Comparison of ENCODE assay signal across 8 mouse cellular contexts in the genomic region with DNA sequence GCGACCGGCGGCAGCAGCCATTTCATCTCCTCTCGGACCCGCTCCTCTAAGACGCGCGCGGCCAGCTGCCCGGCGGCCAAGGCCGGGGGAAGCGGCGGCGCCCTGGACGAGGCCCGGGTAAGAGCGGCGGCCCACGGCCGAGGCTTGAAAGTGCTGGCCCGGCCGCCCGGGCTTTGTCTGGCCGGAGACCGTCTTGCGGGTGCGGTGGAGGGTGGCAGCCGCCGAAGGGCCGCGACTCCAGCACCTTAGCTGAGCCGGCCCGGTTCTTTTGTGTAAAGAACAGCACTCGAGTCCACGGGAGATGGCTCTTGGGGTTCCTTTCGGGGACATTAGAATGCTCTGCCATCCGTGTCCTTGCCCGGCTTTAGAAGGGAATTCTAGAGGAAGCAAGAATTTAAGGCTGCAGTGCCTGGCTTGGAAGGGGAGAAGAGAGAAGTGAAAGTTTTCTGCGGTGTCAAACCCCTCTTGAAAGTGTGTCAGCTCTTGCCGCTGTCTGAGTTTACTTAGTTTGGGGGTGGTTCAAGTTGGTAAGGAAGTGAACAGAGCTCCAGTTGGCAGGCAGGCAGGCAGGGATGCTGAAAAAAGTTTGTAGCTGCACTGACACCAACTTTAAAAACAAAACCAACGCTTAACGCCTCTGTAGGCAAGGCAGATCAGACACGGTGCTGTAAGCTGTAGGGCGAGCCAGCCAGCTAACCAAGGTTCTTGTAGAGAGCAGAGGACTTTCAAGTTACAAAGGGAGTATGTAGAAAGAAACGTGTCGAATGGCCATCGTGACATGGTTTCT. TPM values are rescaled to one million over a fixed set of nuclear protein-coding genes. Genes with fewer than 3 reads are reported as not detected.
A peak's percentile ranks its signal among the peaks of the same experiment; 100 is the strongest.
DNase-seq lines count a peak whose midpoint lies in the region; ATAC-seq and TF ChIP-seq lines count a peak whose summit lies in the region.

No protein-coding gene starts in this region.

- intact Hi-C loops in left cerebral cortex, adult 2 months (cut with DNase I), result loop anchor here (2.0 kb wide), 1 partner anchor 101 kb away; a partner anchor contains a TSS

- H3K9me3 ChIP-seq in hindbrain, embryonic 15.5 days, result no peaks in the 10 kb centered on the region

- H3K36me3 ChIP-seq in hindbrain, embryonic 15.5 days, result no peaks in the 10 kb centered on the region
- H3K36me3 ChIP-seq in macrophage (ENCODE audit: inconsistent target), result no peaks in the 10 kb centered on the region

- TF ChIP-seq CTCF in left cerebral cortex, adult 2 months (IDR thresholded peaks at IDR 0.05), result no peak

- H3K9ac ChIP-seq in hindbrain, embryonic 15.5 days, result peak overlapping the region; percentile 97

- peak overlapping the region; percentile 99 for H3K27ac ChIP-seq in hindbrain, embryonic 15.5 days (replicated peaks)
- peak overlapping the region; percentile 98 for H3K27ac ChIP-seq in left cerebral cortex, adult 2 months
- H3K27ac ChIP-seq in macrophage, result peak overlapping the region; percentile 58

- H3K4me3 ChIP-seq in hindbrain, embryonic 15.5 days, result peak overlapping the region; percentile 93
- peak overlapping the region; percentile 74 for H3K4me3 ChIP-seq in left cerebral cortex, adult 2 months
- H3K4me3 ChIP-seq in macrophage (ENCODE audit: inconsistent target), result peak overlapping the region; percentile 51

- DNase-seq in NIH3T3 (ENCODE audit: low read depth), result peak; percentile 71
- peak; percentile 61 to 66 for DNase-seq in cerebellum, postnatal 36 days
- peak; percentile 45 to 56 for DNase-seq in frontal cortex, postnatal 36 days (ENCODE audit: low spot score in 2 of 2)
- peak; percentile 35 to 54 for DNase-seq in left cerebral cortex, adult 2 months (ENCODE audit: extremely low spot score in 1 of 2, low spot score in 2 of 2)
- peak; percentile 44 to 55 for DNase-seq in right cerebral cortex, adult 2 months (ENCODE audit: low spot score in 2 of 2)
- peak; percentile 24 to 59 for DNase-seq in urinary bladder, postnatal 4 days (ENCODE audit: low spot score in 2 of 2)

- no peaks in the 10 kb centered on the region for H3K27me3 ChIP-seq in hindbrain, embryonic 15.5 days

- H3K4me2 ChIP-seq in hindbrain, embryonic 15.5 days, result peak overlapping the region; percentile 71

- under 1% methylated on average over 48 of the region's 48 CpGs for WGBS in hindbrain, embryonic 15.5 days
- WGBS in macrophage (ENCODE audit: missing documents), result under 1% methylated on average over 46 of the region's 48 CpGs

- peaks cover 16% of the 10 kb centered on the region for H3K4me1 ChIP-seq in hindbrain, embryonic 15.5 days (replicated peaks)

- peak; percentile 43 for ATAC-seq in hindbrain, embryonic 15.5 days (ENCODE audit: low FRiP score, low read depth)

- peaks cover 48% of the 10 kb centered on the region for H3K79me2 ChIP-seq in macrophage (ENCODE audit: inconsistent target)

RNA-seq across cellular contexts. Expression of a gene that starts 0.8 kb away (rescaled TPM):
- polyA plus RNA-seq in hindbrain, embryonic 15.5 days (2015; fragmentation: Nextera tagmentation; extraction: Ambion mirVana), result 9.0 and 10.2 TPM in 2 replicates
- 10 to 100 TPM; 32.6 to 37.9 TPM for total RNA-seq in left cerebral cortex, adult 2 months (2021)
- total RNA-seq in macrophage (2018; cell fraction: chromatin; rRNA removed), result 100 to 1,000 TPM in 24 of 26 experiments, 10 to 100 TPM in 2; 78.9 to 277 (median 206) TPM
- 10 to 100 TPM in 25 of 26 experiments, 1 to 10 TPM in 1; 9.3 to 27.8 (median 21.5) TPM for total RNA-seq in macrophage (2018; cell fraction: cytosol; rRNA removed)
- 100 to 1,000 TPM in 13 of 26 experiments, 10 to 100 TPM in 13; 51.0 to 172 (median 100) TPM for total RNA-seq in macrophage (2018; cell fraction: nucleus; rRNA removed)
- polyA plus RNA-seq in macrophage (2018), result 8.1 to 11.5 TPM (median 10.4 TPM) in 3 replicates

RNA-seq across cellular contexts. Expression of a gene that starts 10.5 kb away (rescaled TPM):
- polyA plus RNA-seq in hindbrain, embryonic 15.5 days (2015; fragmentation: Nextera tagmentation; extraction: Ambion mirVana), result 44.7 and 46.7 TPM in 2 replicates
- 10 to 100 TPM; 56.5 to 60.3 TPM for total RNA-seq in left cerebral cortex, adult 2 months (2021)
- total RNA-seq in macrophage (2018; cell fraction: chromatin; rRNA removed), result 10 to 100 TPM; 10.4 to 26.5 (median 15.4) TPM
- 10 to 100 TPM; 14.9 to 32.9 (median 21.5) TPM for total RNA-seq in macrophage (2018; cell fraction: cytosol; rRNA removed)
- 10 to 100 TPM in 24 of 26 experiments, 1 to 10 TPM in 2; 9.3 to 29.4 (median 17.7) TPM for total RNA-seq in macrophage (2018; cell fraction: nucleus; rRNA removed)
- 13.7 to 25.7 TPM (median 17.9 TPM) in 3 replicates for polyA plus RNA-seq in macrophage (2018)

RNA-seq across cellular contexts. Expression of a gene that starts 43.8 kb away (rescaled TPM):
- polyA plus RNA-seq in hindbrain, embryonic 15.5 days (2015; fragmentation: Nextera tagmentation; extraction: Ambion mirVana), result 2.4 and 2.6 TPM in 2 replicates
- under 1 TPM; 0.75 to 0.93 TPM for total RNA-seq in left cerebral cortex, adult 2 months (2021)
- total RNA-seq in macrophage (2018; cell fraction: chromatin; rRNA removed), result 1 to 10 TPM; 1.6 to 5.2 (median 2.8) TPM
- total RNA-seq in macrophage (2018; cell fraction: cytosol; rRNA removed), result under 1 TPM in 24 of 26 experiments, not detected in 2; 0.06 to 0.29 (median 0.14) TPM
- 1 to 10 TPM in 20 of 26 experiments, under 1 TPM in 6; 0.35 to 3.6 (median 1.3) TPM for total RNA-seq in macrophage (2018; cell fraction: nucleus; rRNA removed)
- polyA plus RNA-seq in macrophage (2018), result 0.16 to 0.47 TPM (median 0.25 TPM) in 3 replicates

Comparison
In these comparisons a context has a peak if more than half of its experiments do, and no peak if none do; other contexts are left out.
1. Peak in every context shown above with its lines: DNase-seq, ATAC-seq, H3K4me3 ChIP-seq and H3K27ac ChIP-seq.